Mouse (Mus musculus) mesoderm, embryonic 11.5 days (tissue): Measurements from ENCODE around the gene Casz1.

Experiments used
- DNase-seq: peaks from one replicate; pipeline ENCODE4 v3.0.0-alpha.2; 2012; ENCODE audit warnings: low read depth, low spot score

Gene Casz1

GRCm38 (mm10) chr4:148846203-148846602 lies 42.0 kb downstream of the Casz1 start:
- DNase-seq = no peak

- DNase-seq = no peak
Observed at GRCm38 (mm10) chr4:148846724-148847123, 42.5 kb downstream of the Casz1 start.

- DNase-seq = no peak
Observed at GRCm38 (mm10) chr4:148847636-148848035, 43.4 kb downstream of the Casz1 start.

GRCm38 (mm10) chr4:148849437-148849836 lies 45.2 kb downstream of the Casz1 start:
- DNase-seq = no peak

- no peak for DNase-seq
Observed at GRCm38 (mm10) chr4:148853057-148853456, 48.8 kb downstream of the Casz1 start.

- no peak for DNase-seq
Observed at GRCm38 (mm10) chr4:148854093-148854492, 49.9 kb downstream of the Casz1 start.

GRCm38 (mm10) chr4:148855527-148855926 lies 51.3 kb downstream of the Casz1 start:
- DNase-seq = no peak

- no peak for DNase-seq
Observed at GRCm38 (mm10) chr4:148856216-148856615, 52.0 kb downstream of the Casz1 start.

- DNase-seq = no peak
Observed at GRCm38 (mm10) chr4:148857398-148858084, 53.3 kb downstream of the Casz1 start.

- DNase-seq = no peak
Observed at GRCm38 (mm10) chr4:148858194-148858593, 54.0 kb downstream of the Casz1 start.

- DNase-seq = no peak
Observed at GRCm38 (mm10) chr4:148859415-148859814, 55.2 kb downstream of the Casz1 start.

- peak; percentile 68 for DNase-seq
Observed at GRCm38 (mm10) chr4:148859906-148860491, 55.8 kb downstream of the Casz1 start.

- DNase-seq = no peak
Observed at GRCm38 (mm10) chr4:148860636-148861035, 56.4 kb downstream of the Casz1 start.

- peak; percentile 75 for DNase-seq
Observed at GRCm38 (mm10) chr4:148866812-148867470, 62.7 kb downstream of the Casz1 start.

GRCm38 (mm10) chr4:148867721-148868397 lies 63.6 kb downstream of the Casz1 start:
- DNase-seq = no peak

- DNase-seq = no peak
Observed at GRCm38 (mm10) chr4:148869566-148869965, 65.3 kb downstream of the Casz1 start.

GRCm38 (mm10) chr4:148870496-148870895 lies 66.3 kb downstream of the Casz1 start:
- no peak for DNase-seq

- peak; percentile 84 for DNase-seq
Observed at GRCm38 (mm10) chr4:148871751-148872334, 67.6 kb downstream of the Casz1 start.

GRCm38 (mm10) chr4:148872372-148872771 lies 68.1 kb downstream of the Casz1 start:
- no peak for DNase-seq

GRCm38 (mm10) chr4:148872783-148873182 lies 68.6 kb downstream of the Casz1 start:
- no peak for DNase-seq

GRCm38 (mm10) chr4:148876166-148876565 lies 71.9 kb downstream of the Casz1 start:
- DNase-seq = no peak

- DNase-seq = no peak
Observed at GRCm38 (mm10) chr4:148876867-148877266, 72.6 kb downstream of the Casz1 start.
